Mouse (Mus musculus): Measurements from ENCODE around the gene Naa25. TPM values are rescaled to one million over a fixed set of nuclear protein-coding genes. Genes with fewer than 3 reads are reported as not detected.

Naa25 gene
- polyA plus RNA-seq, 1 experiment from 2014 or later, result 49.9 TPM

GRCm38 (mm10) chr5:121383857-121384756 lies 13.6 kb upstream of the Naa25 start:
- peaks cover 11% of the 10 kb centered on the region for H3K4me1 ChIP-seq
- no peak overlapping the region for H3K27ac ChIP-seq
- 56% methylated on average over 10 of the region's 10 CpGs for WGBS
- peak overlapping the region; percentile 84 for H3K4me3 ChIP-seq
- H3K9ac ChIP-seq, result peak overlapping the region; percentile 88
- ATAC-seq (ENCODE audit: low FRiP score, low read depth), result no peak
- peak overlapping the region; percentile 68 for H3K4me2 ChIP-seq (replicated peaks)
- H3K27me3 ChIP-seq (replicated peaks), result no peaks in the 10 kb centered on the region
- H3K36me3 ChIP-seq, result peaks cover 31% of the 10 kb centered on the region
- no peaks in the 10 kb centered on the region for H3K9me3 ChIP-seq

GRCm38 (mm10) chr5:121384757-121385460 lies 12.8 kb upstream of the Naa25 start:
- peak overlapping the region; percentile 84 for H3K4me3 ChIP-seq

GRCm38 (mm10) chr5:121385461-121386119 lies 12.1 kb upstream of the Naa25 start, which contains the start of gene Trafd1:
Gene Trafd1 (minus strand): TSS chr5:121385632.
- 1% methylated on average over 37 of the region's 45 CpGs for WGBS
- Histone ChIP-seq H3K9me3 (no peaks in the 10 kb centered on the region), H3K4me2 (replicated peaks) (peak within 1 kb of the TSS; percentile 68), H3K4me3 (peak within 1 kb of the TSS; percentile 84), H3K4me1 (peaks cover 11% of the 10 kb centered on the region), H3K9ac (peak within 1 kb of the TSS; percentile 88), H3K36me3 (peaks cover 18% of the 10 kb centered on the region), H3K27ac (peak within 1 kb of the TSS; percentile 76), H3K27me3 (replicated peaks) (no peaks in the 10 kb centered on the region)
- ATAC-seq (ENCODE audit: low FRiP score, low read depth), result peak; percentile 97

More at GRCm38 (mm10) chr5:121384757-121385460, 12.8 kb upstream of the Naa25 start:
- peaks cover 11% of the 10 kb centered on the region for H3K4me1 ChIP-seq
- peak overlapping the region; percentile 68 for H3K4me2 ChIP-seq (replicated peaks)
- H3K27me3 ChIP-seq (replicated peaks), result no peaks in the 10 kb centered on the region
- peak; percentile 68 for ATAC-seq (ENCODE audit: low FRiP score, low read depth)
- H3K9me3 ChIP-seq, result no peaks in the 10 kb centered on the region
- peak overlapping the region; percentile 76 for H3K27ac ChIP-seq
- peak overlapping the region; percentile 88 for H3K9ac ChIP-seq
- WGBS, result 4% methylated on average over 45 of the region's 47 CpGs
- H3K36me3 ChIP-seq, result peaks cover 23% of the 10 kb centered on the region

- peaks cover 11% of the 10 kb centered on the region for H3K4me1 ChIP-seq
- peak overlapping the region; percentile 68 for H3K4me2 ChIP-seq (replicated peaks)
- peaks cover 11% of the 10 kb centered on the region for H3K36me3 ChIP-seq
- 0 out of 2 replicates have a peak overlapping the region, but pooled peaks have one; percentile 88 for H3K9ac ChIP-seq
- ATAC-seq (ENCODE audit: low FRiP score, low read depth), result no peak
- WGBS, result 35% methylated on average over 22 of the region's 22 CpGs
- H3K27ac ChIP-seq, result no peak overlapping the region
- H3K27me3 ChIP-seq (replicated peaks), result no peaks in the 10 kb centered on the region
- peak overlapping the region; percentile 84 for H3K4me3 ChIP-seq
- H3K9me3 ChIP-seq, result no peaks in the 10 kb centered on the region
Measured at GRCm38 (mm10) chr5:121386120-121386909, 11.4 kb upstream of the Naa25 start.

GRCm38 (mm10) chr5:121387126-121387525 lies 10.6 kb upstream of the Naa25 start:
- Histone ChIP-seq H3K9me3 (no peaks in the 10 kb centered on the region), H3K4me1 (peaks cover 11% of the 10 kb centered on the region), H3K4me2 (replicated peaks) (no peak overlapping the region), H3K27me3 (replicated peaks) (no peaks in the 10 kb centered on the region), H3K36me3 (peaks cover 5% of the 10 kb centered on the region; the same call in 1 of the 2 replicates), H3K27ac (no peak overlapping the region), H3K9ac (no peak overlapping the region), H3K4me3 (no peak overlapping the region)
- 73% methylated on average over 4 of the region's 4 CpGs for WGBS
- ATAC-seq (ENCODE audit: low FRiP score, low read depth), result no peak

- no peak overlapping the region for H3K4me3 ChIP-seq
- H3K36me3 ChIP-seq, result no peaks in the 10 kb centered on the region
- no peaks in the 10 kb centered on the region for H3K27me3 ChIP-seq (replicated peaks)
- peaks cover 11% of the 10 kb centered on the region for H3K4me1 ChIP-seq
- no peaks in the 10 kb centered on the region for H3K9me3 ChIP-seq
- 57% methylated on average over 7 of the region's 7 CpGs for WGBS
- H3K27ac ChIP-seq, result no peak overlapping the region
- no peak overlapping the region for H3K9ac ChIP-seq
- H3K4me2 ChIP-seq (replicated peaks), result no peak overlapping the region
- no peak for ATAC-seq (ENCODE audit: low FRiP score, low read depth)
Measured at GRCm38 (mm10) chr5:121389106-121389505, 8.6 kb upstream of the Naa25 start.

- H3K4me2 ChIP-seq (replicated peaks), result no peak overlapping the region
- no peak overlapping the region for H3K27ac ChIP-seq
- no peak overlapping the region for H3K9ac ChIP-seq
- no peaks in the 10 kb centered on the region for H3K36me3 ChIP-seq
- no peaks in the 10 kb centered on the region for H3K9me3 ChIP-seq
- no peak overlapping the region for H3K4me3 ChIP-seq
- H3K4me1 ChIP-seq, result peaks cover 6% of the 10 kb centered on the region
- no peak for ATAC-seq (ENCODE audit: low FRiP score, low read depth)
- no peaks in the 10 kb centered on the region for H3K27me3 ChIP-seq (replicated peaks)
Measured at GRCm38 (mm10) chr5:121389691-121390090, 8.0 kb upstream of the Naa25 start.

- WGBS, result 58% methylated on average over 16 of the region's 16 CpGs
- Histone ChIP-seq H3K27me3 (replicated peaks) (no peaks in the 10 kb centered on the region), H3K4me1 (peaks cover 6% of the 10 kb centered on the region; the same call in 1 of the 2 replicates), H3K4me2 (replicated peaks) (no peak overlapping the region), H3K9ac (no peak overlapping the region), H3K4me3 (no peak overlapping the region), H3K36me3 (no peaks in the 10 kb centered on the region), H3K27ac (no peak overlapping the region), H3K9me3 (no peaks in the 10 kb centered on the region)
- no peak for ATAC-seq (ENCODE audit: low FRiP score, low read depth)
Measured at GRCm38 (mm10) chr5:121392667-121393380, 4.9 kb upstream of the Naa25 start.

- Histone ChIP-seq H3K4me3 (no peak overlapping the region), H3K4me2 (replicated peaks) (no peak overlapping the region), H3K36me3 (no peaks in the 10 kb centered on the region), H3K9me3 (no peaks in the 10 kb centered on the region), H3K27ac (no peak overlapping the region), H3K9ac (no peak overlapping the region), H3K27me3 (replicated peaks) (no peaks in the 10 kb centered on the region), H3K4me1 (peaks cover 7% of the 10 kb centered on the region)
- 83% methylated on average over 3 of the region's 3 CpGs for WGBS
- no peak for ATAC-seq (ENCODE audit: low FRiP score, low read depth)
Measured at GRCm38 (mm10) chr5:121393402-121393801, 4.3 kb upstream of the Naa25 start.

GRCm38 (mm10) chr5:121395621-121396020 lies 2.1 kb upstream of the Naa25 start:
- Histone ChIP-seq H3K27ac (no peak overlapping the region), H3K4me2 (replicated peaks) (no peak overlapping the region), H3K9me3 (no peaks in the 10 kb centered on the region), H3K36me3 (peaks cover 1% of the 10 kb centered on the region; the same call in 1 of the 2 replicates), H3K27me3 (replicated peaks) (no peaks in the 10 kb centered on the region), H3K4me3 (no peak overlapping the region), H3K4me1 (peaks cover 19% of the 10 kb centered on the region), H3K9ac (no peak overlapping the region)
- WGBS, result 84% methylated on average over 5 of the region's 5 CpGs
- no peak for ATAC-seq (ENCODE audit: low FRiP score, low read depth)
